ENCODE assay signal across 8 mouse cellular contexts in genomic region chr10:94976329-94976728, GRCm38 (mm10). TPM values are rescaled to one million over a fixed set of nuclear protein-coding genes. Genes with fewer than 3 reads are reported as not detected.
DNase-seq lines count a peak whose midpoint lies in the region; ATAC-seq and TF ChIP-seq lines count a peak whose summit lies in the region.

No protein-coding gene starts in this region.

- H3K36me3 ChIP-seq in liver, adult 2 months (ENCODE audit: control insufficient read depth, insufficient read depth, low read length), result no peaks in the 10 kb centered on the region
- H3K36me3 ChIP-seq in liver, embryonic 11.5 days (ENCODE audit: control insufficient read depth, insufficient read depth, low read length), result no peaks in the 10 kb centered on the region
- no peaks in the 10 kb centered on the region for H3K36me3 ChIP-seq in small intestine, adult 2 months (ENCODE audit: control insufficient read depth, insufficient read depth, low read length)

- no peaks in the 10 kb centered on the region for H3K4me1 ChIP-seq in liver, adult 2 months (ENCODE audit: control insufficient read depth, insufficient read depth, low read length)
- no peaks in the 10 kb centered on the region for H3K4me1 ChIP-seq in liver, embryonic 11.5 days (replicated peaks; ENCODE audit: control insufficient read depth, insufficient read depth, low read length)
- H3K4me1 ChIP-seq in small intestine, adult 2 months (ENCODE audit: control insufficient read depth, insufficient read depth, insufficient read length, low read length), result no peaks in the 10 kb centered on the region

- peak; percentile 19; the same call in 1 of the 2 replicates for TF ChIP-seq CTCF in liver, adult 2 months (IDR thresholded peaks at IDR 0.05; ENCODE audit: low read depth, low read length)
- peak; percentile 39; the same call in 1 of the 2 replicates for TF ChIP-seq CTCF in brain, embryonic 14.5 days (IDR thresholded peaks at IDR 0.05; ENCODE audit: borderline replicate concordance, extremely low read depth, insufficient read depth, insufficient read length)
- peak; percentile 45; the same call in 1 of the 2 replicates for TF ChIP-seq CTCF in small intestine, adult 2 months (IDR thresholded peaks at IDR 0.05; ENCODE audit: extremely low read depth, insufficient read length, insufficient replicate concordance, low read depth, low read length)

- TF ChIP-seq POLR2A in liver, adult 2 months (IDR thresholded peaks at IDR 0.05; ENCODE audit: extremely low read depth, insufficient read depth, low read length), result no peak
- TF ChIP-seq POLR2A in brain, embryonic 14.5 days (IDR thresholded peaks at IDR 0.05; ENCODE audit: borderline replicate concordance, extremely low read depth, insufficient read depth, insufficient read length, poor library complexity, severe bottlenecking), result no peak
- TF ChIP-seq POLR2A in small intestine, adult 2 months (IDR thresholded peaks at IDR 0.05; ENCODE audit: low read depth, low read length), result no peak

- no peak for ATAC-seq in liver, embryonic 11.5 days (replicated peaks; ENCODE audit: low FRiP score)
- no peak for ATAC-seq in megakaryocyte, adult 5-6 weeks (ENCODE audit: poor library complexity, severe bottlenecking)

- no peak overlapping the region for H3K4me3 ChIP-seq in liver, adult 2 months (ENCODE audit: insufficient read depth, low read depth, low read length)
- no peak overlapping the region for H3K4me3 ChIP-seq in liver, embryonic 11.5 days (ENCODE audit: low read depth, low read length)
- H3K4me3 ChIP-seq in small intestine, adult 2 months (ENCODE audit: low read depth, low read length), result no peak overlapping the region

- H3K79me2 ChIP-seq in liver, adult 2 months (ENCODE audit: control insufficient read depth, insufficient read depth, low read length), result no peaks in the 10 kb centered on the region

- H3K9me3 ChIP-seq in liver, embryonic 11.5 days (ENCODE audit: control insufficient read depth, low read length), result no peaks in the 10 kb centered on the region

- H3K4me2 ChIP-seq in liver, embryonic 11.5 days, result no peak overlapping the region

- WGBS in liver, adult 2 months, result 55% methylated on average over 5 of the region's 5 CpGs
- WGBS in liver, embryonic 11.5 days, result 58% methylated on average over 5 of the region's 5 CpGs
- 55% methylated on average over 5 of the region's 5 CpGs for WGBS in small intestine, adult 2 months

- H3K9ac ChIP-seq in liver, adult 2 months (ENCODE audit: low read depth, low read length), result no peak overlapping the region
- no peak overlapping the region for H3K9ac ChIP-seq in liver, embryonic 11.5 days (ENCODE audit: low read depth, low read length)

- no peaks in the 10 kb centered on the region for H3K27me3 ChIP-seq in liver, adult 2 months (ENCODE audit: control insufficient read depth, insufficient read depth, low read length)
- no peaks in the 10 kb centered on the region for H3K27me3 ChIP-seq in liver, embryonic 11.5 days (replicated peaks; ENCODE audit: control insufficient read depth, insufficient read depth, low read length)
- H3K27me3 ChIP-seq in small intestine, adult 2 months (ENCODE audit: control insufficient read depth, insufficient read depth, low read length), result no peaks in the 10 kb centered on the region

- H3K27ac ChIP-seq in liver, adult 2 months (replicated peaks; ENCODE audit: insufficient read depth, low read depth, low read length), result no peak overlapping the region
- no peak overlapping the region for H3K27ac ChIP-seq in liver, embryonic 11.5 days (ENCODE audit: low read depth, low read length)
- no peak overlapping the region for H3K27ac ChIP-seq in small intestine, adult 2 months (ENCODE audit: insufficient read depth, low read depth, low read length)

- peak; percentile 66 to 69 for DNase-seq in cerebellum, postnatal 10 days
- no peak for DNase-seq in cerebellum, adult 18-20 months
- no peak for DNase-seq in liver, adult 2 months (ENCODE audit: extremely low read depth, low read depth, low spot score)
- no peak for DNase-seq in liver, embryonic 11.5 days (ENCODE audit: low spot score)
- no peak for DNase-seq in brain, embryonic 14.5 days (ENCODE audit: low read depth)
- DNase-seq in cerebellum, adult 9-11 months, result no peak

RNA-seq across cellular contexts. Expression of gene Plxnc1, which starts 31.7 kb away (rescaled TPM):
- total RNA-seq in liver, adult 2 months (2014; rRNA removed), result 11.6 and 13.9 TPM in 2 replicates
- polyA plus RNA-seq in liver, adult 2 months (2012; rRNA removed), result 2.6 and 2.7 TPM in 2 replicates
- 5.3 and 6.0 TPM in 2 replicates for polyA plus RNA-seq in liver, embryonic 11.5 days (2014; fragmentation: Nextera tagmentation; extraction: Ambion mirVana)
- 22.5 and 31.1 TPM in 2 replicates for polyA plus RNA-seq in brain, embryonic 14.5 days (2012; rRNA removed)
- polyA plus RNA-seq in small intestine, adult 2 months (2012; rRNA removed), result 0.61 and 0.82 TPM in 2 replicates
- 38.6 and 47.9 TPM in 2 replicates for total RNA-seq in megakaryocyte, adult 5-6 weeks (2015)
- 29.9 and 33.5 TPM in 2 replicates for total RNA-seq in megakaryocyte, adult 5-6 weeks (2017)

Comparison
In these comparisons a context has a peak if more than half of its experiments do, and no peak if none do; other contexts are left out.
1. DNase-seq: peak in cerebellum, postnatal 10 days (2 of 2); none in cerebellum, adult 18-20 months (0 of 2), liver, adult 2 months (single experiment), liver, embryonic 11.5 days (single experiment), brain, embryonic 14.5 days (single experiment) and cerebellum, adult 9-11 months (single experiment).
2. Peak in every context shown above with its lines, with median percentiles within 50 percentile points of each other: CTCF ChIP-seq.